Mouse (Mus musculus): ENCODE measurements around the gene Gm9958. TPM values are rescaled to one million over a fixed set of nuclear protein-coding genes. Genes with fewer than 3 reads are reported as not detected.

Gene Gm9958
- 1 to 10 TPM in 1 of 2 experiments, under 1 TPM in 1; 0.81 to 1.8 TPM for total RNA-seq (2021)

- DNase-seq, result no peak
These were observed at the start of gene Gm9958 for GRCm38 (mm10) chr5:90367067-90367303. Gene Gm9958, plus strand, starts transcription at chr5:90367204.

- no peak for DNase-seq
These were observed 35.9 kb upstream of the Gm9958 start for GRCm38 (mm10) chr5:90331071-90331470.

- no peak for DNase-seq
These were observed 34.5 kb upstream of the Gm9958 start for GRCm38 (mm10) chr5:90332478-90332877.

GRCm38 (mm10) chr5:90338177-90339091 is 28.6 kb upstream of the Gm9958 start:
- no peak for DNase-seq

- peak; percentile 71 for DNase-seq
These were observed 27.7 kb upstream of the Gm9958 start for GRCm38 (mm10) chr5:90339129-90339952.

GRCm38 (mm10) chr5:90339953-90340343 is 27.1 kb upstream of the Gm9958 start:
- DNase-seq, result no peak

- no peak for DNase-seq
These were observed 26.2 kb upstream of the Gm9958 start for GRCm38 (mm10) chr5:90340847-90341246.

- no peak for DNase-seq
These were observed 20.1 kb upstream of the Gm9958 start for GRCm38 (mm10) chr5:90346877-90347276.

GRCm38 (mm10) chr5:90353552-90354317 is 13.3 kb upstream of the Gm9958 start:
- no peak for DNase-seq

- no peak for DNase-seq
These were observed 11.2 kb upstream of the Gm9958 start for GRCm38 (mm10) chr5:90355824-90356223.

- DNase-seq, result peak; percentile 80
These were observed 2.5 kb upstream of the Gm9958 start for GRCm38 (mm10) chr5:90364526-90364925.

GRCm38 (mm10) chr5:90365141-90365951 is 1.7 kb upstream of the Gm9958 start:
- DNase-seq, result peak; percentile 57

GRCm38 (mm10) chr5:90366121-90367066 is 610 bp upstream of the Gm9958 start, which contains the start of gene Ankrd17:
Gene Ankrd17, minus strand, starts transcription at chr5:90366577.
- peak; percentile 92 for DNase-seq

- no peak for DNase-seq
These were observed 3.4 kb downstream of the Gm9958 start for GRCm38 (mm10) chr5:90370401-90370800.

- no peak for DNase-seq
These were observed 6.7 kb downstream of the Gm9958 start for GRCm38 (mm10) chr5:90373708-90374107.

- DNase-seq, result peak; percentile 23
These were observed 14.5 kb downstream of the Gm9958 start for GRCm38 (mm10) chr5:90381458-90381857.

GRCm38 (mm10) chr5:90383080-90383479 is 16.1 kb downstream of the Gm9958 start:
- no peak for DNase-seq

GRCm38 (mm10) chr5:90393764-90394163 is 26.8 kb downstream of the Gm9958 start:
- DNase-seq, result no peak

GRCm38 (mm10) chr5:90394322-90394721 is 27.3 kb downstream of the Gm9958 start:
- DNase-seq, result no peak

- no peak for DNase-seq
These were observed 29.8 kb downstream of the Gm9958 start for GRCm38 (mm10) chr5:90396817-90397216.

GRCm38 (mm10) chr5:90405210-90405609 is 38.2 kb downstream of the Gm9958 start:
- peak; percentile 50 for DNase-seq

Data from heart, postnatal 4 days (tissue).